Mouse (Mus musculus) thymus, postnatal 10 days (tissue): ENCODE data around the gene Soga3.

ENCODE experiments used
- DNase-seq, 2 experiments: peaks; one replicate each; pipeline ENCODE4 v3.0.0; 2021; ENCODE audit warnings: low spot score in 2 of 2

Gene Soga3

GRCm38 (mm10) chr10:29208735-29209134 lies 65.1 kb downstream of the Soga3 start:
- DNase-seq, result no peak

- no peak for DNase-seq
These were observed 67.8 kb downstream of the Soga3 start, which contains the start of gene 9330159F19Rik for GRCm38 (mm10) chr10:29211453-29211852. TSS of gene 9330159F19Rik (plus strand) at chr10:29211606.

GRCm38 (mm10) chr10:29213534-29214100 lies 70.0 kb downstream of the Soga3 start:
- DNase-seq, result no peak

- no peak for DNase-seq
These were observed 73.3 kb downstream of the Soga3 start for GRCm38 (mm10) chr10:29216957-29217356.

GRCm38 (mm10) chr10:29217451-29217850 lies 73.8 kb downstream of the Soga3 start:
- no peak for DNase-seq

GRCm38 (mm10) chr10:29225329-29225728 lies 81.7 kb downstream of the Soga3 start:
- DNase-seq, result no peak

- DNase-seq, result no peak
These were observed 87.6 kb downstream of the Soga3 start for GRCm38 (mm10) chr10:29231208-29231607.
